10 mouse cellular contexts compared by ENCODE assay signal in genomic region chr5:102995928-102996327, GRCm38 (mm10).
"Had no signal": no experiment of that assay in that cellular context is flagged by ENCODE, and none has a peak within 500 bp of the region (broad histone marks: within the 10 kb centered on the region; RNA-seq: fewer than 3 reads in every experiment).

No protein-coding gene starts in this region.

- H3K4me3 ChIP-seq: limb, embryonic 13.5 days; midbrain, embryonic 12.5 days had no signal

- DNase-seq: kidney, postnatal 14 days; layer of hippocampus, postnatal 36 days; left cerebral cortex, postnatal 4 days; lung, adult 18-20 months; right cerebral cortex, postnatal 14 days; thymus, postnatal 4 days had no signal

- H3K4me2 ChIP-seq: limb, embryonic 13.5 days; midbrain, embryonic 12.5 days had no signal

- H3K27me3 ChIP-seq: limb, embryonic 13.5 days; midbrain, embryonic 12.5 days had no signal

- H3K4me1 ChIP-seq: midbrain, embryonic 12.5 days had no signal

- ATAC-seq: midbrain, embryonic 16.5 days had no signal

- H3K9me3 ChIP-seq: limb, embryonic 13.5 days; midbrain, embryonic 12.5 days had no signal

- H3K36me3 ChIP-seq: limb, embryonic 13.5 days; midbrain, embryonic 12.5 days had no signal

- H3K27ac ChIP-seq: limb, embryonic 13.5 days; liver, embryonic 14.5 days; midbrain, embryonic 12.5 days had no signal

- H3K9ac ChIP-seq: limb, embryonic 13.5 days; liver, embryonic 14.5 days; midbrain, embryonic 12.5 days had no signal
